Mouse (Mus musculus) olfactory bulb, adult 2 months (tissue): ENCODE results near the gene Emc7.
"Not testable (repeated sequence)": the region's sequence is repeated elsewhere in the genome, so short reads cannot be mapped to it uniquely, and the experiment has no call there.

ENCODE experiments used
- CTCF ChIP-seq: fragments of 200-500 bp; IDR thresholded peaks from 2 replicates; pipeline ENCODE4 v1.5.1; 2012; ENCODE audit warnings: low read depth, mild to moderate bottlenecking, low read length, moderate library complexity; ENCODE audit not compliant: insufficient read depth
- POLR2A ChIP-seq: fragments of 200-500 bp; IDR thresholded peaks from 2 replicates; pipeline ENCODE4 v1.6.1; 2012; ENCODE audit warnings: mild to moderate bottlenecking, low read depth, low read length, moderate library complexity; ENCODE audit not compliant: insufficient read depth

DNA sequence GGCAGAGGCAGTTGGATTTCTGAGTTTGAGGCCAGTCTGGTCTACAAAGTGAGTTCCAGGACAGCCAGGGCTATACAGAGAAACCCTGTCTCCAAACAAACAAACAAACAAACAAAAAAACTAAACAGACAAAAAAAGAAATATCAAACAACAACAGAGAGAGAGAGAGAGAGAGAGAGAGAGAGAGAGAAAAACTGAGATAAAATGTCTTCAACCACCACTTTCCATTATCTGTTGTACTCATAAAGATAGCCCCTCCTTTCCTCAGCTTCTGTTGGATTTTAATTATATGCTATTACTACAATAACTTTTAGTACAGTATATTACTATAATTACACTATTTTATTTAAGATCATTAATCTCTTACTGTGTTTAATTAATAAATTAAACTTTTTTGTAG is 2.3 kb upstream of the Emc7 start:
- TF ChIP-seq CTCF, POLR2A: not testable (repeated sequence)
